Mouse (Mus musculus) frontal cortex, postnatal 25 days (tissue): ENCODE data around the gene Olfr1443.
"Not testable (repeated sequence)": the region's sequence is repeated elsewhere in the genome, so short reads cannot be mapped to it uniquely, and the experiment has no call there.

ENCODE experiments used
- DNase-seq, 2 experiments: peaks; one replicate each; pipeline ENCODE4 v3.0.0; 2022; ENCODE audit warnings: low spot score in 2 of 2

Gene Olfr1443

DNA sequence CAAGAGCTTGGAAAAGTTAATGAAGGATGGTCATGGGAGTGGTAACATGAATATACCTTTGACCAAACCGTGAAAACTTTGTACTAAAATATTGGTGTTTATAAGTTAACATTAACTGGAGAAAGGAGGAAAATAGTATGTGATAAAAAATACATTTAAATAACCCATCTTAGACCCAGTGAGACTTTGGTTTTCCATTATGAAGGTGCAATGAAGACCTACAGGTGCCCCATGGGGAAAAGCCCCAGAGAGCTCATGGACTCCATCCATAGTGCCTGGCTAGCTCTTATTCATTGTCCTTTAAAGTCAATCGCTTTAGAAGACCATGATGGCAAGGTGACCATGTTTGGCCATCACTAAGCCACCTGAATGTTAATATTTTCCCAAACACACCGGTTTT lies at the start of gene Olfr1443:
Gene Olfr1443 (plus strand): TSS at position 301 of the 400 bp plus-strand sequence.
- no peak for DNase-seq

DNA sequence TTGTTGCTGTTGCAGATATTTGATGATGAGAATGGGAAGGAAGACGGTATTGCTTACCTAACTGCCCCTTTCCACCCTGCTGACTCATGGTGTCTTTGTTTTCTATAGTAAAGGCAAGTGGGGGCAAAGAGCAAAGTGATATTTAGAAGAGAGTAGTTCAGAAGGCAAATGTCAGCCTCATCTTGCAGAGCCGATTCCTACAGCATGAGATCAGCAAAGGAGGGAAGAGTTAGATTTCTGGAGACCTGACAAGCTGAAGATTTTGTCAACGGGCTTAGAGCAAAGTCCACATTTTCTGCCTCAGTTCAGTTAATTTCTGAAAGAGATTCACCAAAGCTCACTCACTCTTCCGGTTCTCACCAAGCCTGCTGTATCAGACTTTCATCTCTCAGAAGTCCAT lies 44.7 kb upstream of the Olfr1443 start, which contains the start of gene Glyat:
Gene Glyat (plus strand): TSS at position 133 of the 400 bp plus-strand sequence.
- DNase-seq, result no peak

DNA sequence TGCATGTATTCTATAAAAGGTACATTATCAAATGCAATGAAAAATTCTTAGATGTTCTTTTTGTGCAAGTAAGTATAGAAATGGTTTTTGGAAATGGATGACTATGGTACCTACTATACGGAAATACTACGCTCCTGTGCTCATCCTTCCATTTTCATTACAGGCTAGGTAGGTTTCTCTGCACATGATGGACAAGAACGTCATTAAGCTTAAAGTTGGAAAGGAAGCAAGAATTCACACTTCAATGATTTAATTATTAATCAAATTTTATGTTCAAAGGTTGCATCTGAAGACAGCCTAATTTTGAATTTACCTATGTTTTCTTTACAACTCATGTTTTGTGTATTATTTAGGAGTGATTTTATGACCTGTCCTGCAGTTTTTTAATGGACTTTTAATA lies 43.7 kb upstream of the Olfr1443 start:
- DNase-seq, result no peak

DNA sequence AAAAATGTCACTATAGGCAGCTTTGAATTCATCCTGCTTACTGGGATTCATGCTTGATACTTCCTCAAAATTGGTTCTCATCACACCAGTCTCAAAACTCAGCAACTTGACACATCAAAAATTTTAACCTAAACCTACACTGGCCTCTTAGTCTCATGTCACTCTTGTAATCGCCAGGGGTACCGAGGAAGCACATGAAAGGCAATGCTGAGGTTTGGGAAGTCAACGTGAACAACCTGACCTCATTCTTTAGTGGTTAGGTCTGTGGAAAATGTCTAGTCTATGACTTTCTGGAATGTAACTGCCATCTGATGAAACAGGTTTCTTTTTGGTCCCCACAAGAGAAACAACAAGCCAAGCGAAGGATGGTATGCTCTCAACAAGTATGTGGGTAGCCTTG lies 42.9 kb upstream of the Olfr1443 start:
- DNase-seq, result no peak

DNA sequence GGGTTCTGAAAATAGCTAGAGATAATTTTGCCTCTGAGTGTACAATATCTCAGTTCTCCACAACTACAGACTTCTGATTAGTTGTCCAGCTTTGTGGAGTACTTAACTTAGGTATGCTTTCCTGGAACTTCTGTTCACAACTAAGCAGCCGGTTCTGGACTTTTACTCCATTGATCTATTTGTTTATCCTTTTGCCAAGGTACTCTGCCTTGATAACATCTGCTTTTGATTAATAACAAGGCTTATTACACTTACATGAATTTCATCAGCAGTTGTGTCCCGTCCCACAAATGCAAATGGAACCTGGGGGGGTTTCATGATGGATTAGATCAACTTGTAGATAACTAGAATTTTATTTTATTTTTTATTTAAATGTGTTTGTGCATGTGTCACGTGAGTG lies 41.0 kb upstream of the Olfr1443 start:
- DNase-seq, result no peak

DNA sequence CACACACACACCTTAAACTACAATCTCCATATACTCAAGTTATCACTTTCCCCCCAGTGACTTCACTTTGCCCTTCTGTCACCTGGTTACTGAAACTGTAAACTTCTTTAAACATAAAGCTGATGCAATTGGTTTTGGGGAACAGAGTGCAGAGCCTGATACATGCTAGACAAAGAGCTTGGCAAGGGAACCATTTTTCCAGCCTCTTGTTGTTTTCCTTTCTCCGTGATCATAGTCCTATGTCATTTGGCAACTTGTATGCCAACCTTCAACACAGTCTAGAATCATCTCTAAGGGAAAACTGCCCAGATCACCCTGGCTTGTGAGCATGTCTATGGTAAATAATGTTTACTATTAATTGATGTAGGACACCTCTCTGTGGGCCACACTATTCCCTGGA lies 39.9 kb upstream of the Olfr1443 start:
- no peak for DNase-seq

DNA sequence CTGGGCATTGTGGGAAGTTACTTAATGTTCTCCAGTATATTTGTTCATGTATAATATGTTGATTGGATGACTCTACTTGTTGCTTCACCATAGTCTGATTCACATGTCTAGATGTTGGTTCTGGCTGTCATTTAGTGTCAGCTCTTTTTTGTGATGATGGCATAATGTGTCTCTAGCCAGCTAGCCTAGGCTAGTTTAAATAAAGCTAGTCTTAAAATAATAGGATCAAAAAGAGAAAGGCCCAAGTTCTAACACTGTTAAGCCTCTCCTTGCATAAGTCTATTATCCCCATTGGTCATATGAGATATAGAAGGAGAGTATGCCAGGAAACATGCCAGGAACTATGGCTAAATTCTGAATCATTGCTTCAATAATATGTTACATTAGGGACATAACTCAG lies 28.4 kb upstream of the Olfr1443 start:
- no peak for DNase-seq

DNA sequence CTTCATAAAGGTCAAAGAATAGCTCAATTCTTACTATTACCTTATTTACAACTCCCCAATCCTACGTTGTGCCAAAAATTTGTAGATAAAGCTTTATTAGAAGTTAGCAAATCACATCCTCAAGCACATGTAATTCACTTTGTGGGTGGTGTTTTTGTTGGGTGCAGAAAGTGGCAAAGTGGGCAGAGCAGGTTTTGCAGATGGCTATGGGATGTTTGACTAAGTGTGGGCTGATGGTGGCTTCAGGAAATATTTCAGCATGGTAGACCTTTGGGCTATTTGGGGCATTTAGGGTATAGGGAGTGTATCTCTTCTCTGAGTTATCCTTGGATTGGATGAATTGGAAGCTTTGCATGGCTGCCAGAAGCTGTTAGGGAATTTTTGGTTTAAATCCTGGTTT lies 11.8 kb upstream of the Olfr1443 start:
- no peak for DNase-seq

DNA sequence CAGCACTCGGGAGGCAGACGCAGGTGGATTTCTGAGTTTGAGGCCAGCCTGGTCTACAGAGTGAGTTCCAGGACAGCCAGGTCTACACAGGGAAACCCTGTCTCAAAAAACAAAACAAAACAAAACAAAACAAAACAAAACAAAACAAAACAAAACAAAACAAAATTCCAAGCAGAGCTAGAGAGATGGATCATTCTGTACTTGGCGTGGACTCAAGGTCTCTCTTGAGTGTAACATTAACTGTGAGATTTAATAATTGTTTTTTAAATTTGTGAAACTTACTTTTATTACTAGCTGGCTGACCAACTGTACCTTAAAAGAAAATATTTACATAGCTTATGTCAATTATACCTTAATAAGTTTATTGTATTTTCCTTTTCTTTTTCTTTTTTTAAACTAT lies 9.3 kb upstream of the Olfr1443 start:
- DNase-seq, result not testable (repeated sequence)

DNA sequence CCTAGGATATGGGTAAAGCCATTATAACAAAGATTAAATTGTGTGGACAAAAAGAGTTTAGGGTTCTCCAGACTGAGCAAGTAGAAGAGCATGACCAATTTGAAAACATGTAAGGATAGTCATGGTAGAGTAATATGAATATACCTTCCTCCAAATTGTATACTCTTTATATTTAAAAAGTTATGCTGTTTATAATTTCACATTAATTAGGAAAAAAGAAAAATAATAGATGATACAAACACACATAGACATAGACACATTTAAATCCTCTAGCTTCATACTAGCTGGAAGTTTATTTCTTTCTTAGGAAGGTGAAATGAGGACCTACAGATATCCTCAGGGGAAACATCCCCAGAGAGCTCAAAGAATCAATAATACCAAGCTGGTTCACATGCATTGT lies 7.8 kb upstream of the Olfr1443 start, which contains the start of gene Olfr1442:
Gene Olfr1442 (plus strand): TSS at position 301 of the 400 bp plus-strand sequence.
- DNase-seq, result no peak

DNA sequence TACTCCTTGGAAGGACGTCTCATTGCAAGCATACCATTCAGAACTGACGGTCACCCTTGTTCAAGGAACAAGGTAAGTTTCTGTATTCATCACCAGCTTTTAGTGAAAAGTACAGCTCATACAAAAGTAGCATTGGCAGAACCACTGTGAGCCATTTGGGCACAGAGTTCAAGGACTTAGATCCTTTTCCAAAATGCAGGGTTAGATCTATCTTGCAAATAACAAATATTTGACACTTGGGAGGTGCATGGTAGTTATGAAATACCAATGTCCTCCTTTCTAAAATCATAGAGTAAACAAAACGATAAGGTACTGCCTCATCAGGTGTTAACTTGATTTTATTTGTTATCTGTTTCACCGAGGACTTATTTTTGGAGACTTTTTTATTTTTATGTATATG lies 6.9 kb upstream of the Olfr1443 start:
- no peak for DNase-seq

DNA sequence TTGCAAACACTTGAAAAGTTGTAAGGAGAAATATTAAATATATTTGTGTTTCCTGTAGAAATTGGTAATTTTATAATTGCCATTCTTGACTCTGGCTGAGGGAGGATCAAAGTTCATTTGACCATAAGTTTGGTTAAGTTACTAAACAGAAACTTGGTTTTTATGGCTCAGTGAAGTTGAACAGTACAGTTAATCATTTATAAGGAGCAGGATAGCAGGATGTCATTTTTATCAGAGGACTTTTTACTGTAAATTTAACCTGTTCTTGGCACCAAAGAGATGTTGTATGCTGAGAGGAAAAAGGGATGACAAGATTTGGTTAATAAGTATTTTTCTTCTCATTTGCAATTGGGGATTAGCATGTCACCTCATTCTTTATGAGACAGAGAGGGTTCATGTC lies 6.7 kb downstream of the Olfr1443 start:
- no peak for DNase-seq

DNA sequence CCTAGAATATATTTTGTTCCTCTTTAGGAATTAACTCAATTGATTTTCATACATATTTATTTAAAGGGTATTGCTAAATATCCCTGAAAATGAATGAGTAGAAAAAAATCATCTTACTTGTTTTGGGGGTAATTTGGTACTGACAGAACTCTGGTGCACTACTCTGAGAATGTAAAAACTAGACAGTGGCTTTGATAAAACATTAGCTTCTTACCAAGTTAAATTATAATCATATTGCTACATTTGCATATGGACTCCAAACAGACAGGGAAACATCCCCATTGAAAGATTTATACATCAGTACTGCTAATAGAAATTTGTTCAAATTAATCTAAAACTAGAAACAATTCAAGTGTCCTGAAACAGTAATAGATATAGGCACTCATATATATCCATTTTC lies 7.3 kb downstream of the Olfr1443 start:
- DNase-seq, result no peak

DNA sequence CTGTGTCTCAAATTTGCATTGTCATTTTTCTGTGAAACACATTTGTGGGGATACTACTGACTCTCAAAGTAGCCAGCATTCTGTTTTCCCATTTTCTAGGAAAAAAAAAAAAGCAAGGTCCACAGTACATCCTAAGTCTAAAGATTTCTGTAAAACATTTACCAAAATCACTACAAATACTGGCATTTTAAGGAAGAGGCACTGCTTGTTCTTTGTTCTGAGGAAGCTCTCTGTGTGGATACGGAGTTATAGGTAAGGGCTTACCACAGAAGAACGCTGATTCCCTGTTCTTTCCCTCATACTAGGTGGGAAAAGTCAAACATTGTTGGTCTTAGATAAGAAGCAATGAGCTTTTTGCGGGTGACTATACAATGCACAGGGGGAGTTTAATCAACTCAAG lies 17.7 kb downstream of the Olfr1443 start, which contains the start of gene Keg1:
Gene Keg1 (plus strand): TSS at position 197 of the 400 bp plus-strand sequence.
- DNase-seq, result no peak

DNA sequence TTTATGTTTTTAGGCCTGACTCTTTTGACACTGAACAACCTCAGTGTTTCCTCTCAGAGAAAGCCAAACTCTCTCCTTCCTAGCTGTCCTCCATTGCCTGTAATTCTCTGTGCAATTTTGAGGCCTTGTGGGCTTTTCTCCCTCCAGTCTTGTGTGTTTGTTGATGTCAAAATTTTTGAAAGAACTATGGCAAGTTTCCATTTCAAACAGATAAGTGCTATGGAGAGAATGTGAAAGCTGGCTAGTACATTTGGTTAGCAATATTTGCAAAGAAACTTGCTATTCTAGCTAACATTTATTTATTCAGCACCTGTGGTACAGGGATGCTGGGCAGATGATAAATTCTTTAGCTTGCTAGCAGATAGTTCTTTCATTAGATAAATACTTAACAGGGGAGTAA lies 18.3 kb downstream of the Olfr1443 start:
- no peak for DNase-seq

DNA sequence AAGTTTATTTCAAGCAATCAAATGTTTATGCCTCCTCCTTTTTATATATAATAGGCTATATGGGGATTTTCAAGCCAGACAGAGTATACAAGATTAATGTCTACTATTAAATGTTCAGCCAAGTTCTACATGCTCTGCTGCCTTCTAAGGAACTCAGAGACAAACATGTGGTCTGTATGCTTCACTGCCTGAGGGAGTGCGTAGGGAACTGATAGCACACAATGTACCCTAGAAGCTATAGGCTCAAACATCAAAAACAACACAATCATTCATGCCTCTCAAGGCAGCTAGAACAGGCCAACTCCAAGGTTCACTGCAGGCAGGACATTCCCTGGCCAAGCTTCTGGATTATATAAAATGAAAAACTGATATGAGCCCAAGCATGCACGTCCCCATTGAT lies 30.5 kb downstream of the Olfr1443 start:
- no peak for DNase-seq

DNA sequence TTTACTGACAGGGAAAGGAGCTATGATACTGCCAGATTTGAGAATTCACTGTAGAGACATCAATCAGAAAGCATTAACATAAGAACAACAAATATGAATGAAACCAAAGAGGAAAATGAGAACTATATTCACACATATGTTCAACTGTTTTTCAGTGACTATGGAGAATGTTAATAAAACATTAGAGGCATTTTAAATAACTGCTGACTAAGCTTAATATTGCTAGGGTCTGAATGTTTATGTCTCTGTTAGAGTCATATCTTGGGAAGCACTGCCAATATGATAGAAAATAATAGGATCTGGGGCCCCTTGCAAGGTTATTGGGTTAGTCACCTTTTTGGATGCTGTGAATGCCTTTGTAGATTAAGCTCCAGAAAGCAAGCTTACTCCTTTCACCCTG lies 31.1 kb downstream of the Olfr1443 start:
- DNase-seq, result no peak

DNA sequence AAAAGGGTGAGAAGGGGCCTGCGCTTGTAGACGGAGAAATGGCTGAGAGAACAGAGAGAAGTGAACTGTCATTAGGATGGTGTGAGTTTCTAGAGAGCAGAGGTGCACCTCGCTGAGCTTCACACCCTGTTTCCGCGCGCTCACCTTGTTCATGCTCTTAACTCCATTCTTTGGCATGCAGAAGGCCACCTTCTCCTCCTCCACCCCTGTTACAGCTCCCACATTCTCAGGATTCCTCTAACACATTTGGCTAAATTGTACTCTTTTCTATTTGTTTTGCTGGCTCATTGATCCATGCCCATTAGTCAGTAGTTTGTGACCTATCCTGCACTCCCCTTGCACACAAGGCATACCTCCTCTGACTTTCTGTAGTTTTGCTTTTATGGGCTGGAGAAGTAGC lies 41.3 kb downstream of the Olfr1443 start:
- no peak for DNase-seq

DNA sequence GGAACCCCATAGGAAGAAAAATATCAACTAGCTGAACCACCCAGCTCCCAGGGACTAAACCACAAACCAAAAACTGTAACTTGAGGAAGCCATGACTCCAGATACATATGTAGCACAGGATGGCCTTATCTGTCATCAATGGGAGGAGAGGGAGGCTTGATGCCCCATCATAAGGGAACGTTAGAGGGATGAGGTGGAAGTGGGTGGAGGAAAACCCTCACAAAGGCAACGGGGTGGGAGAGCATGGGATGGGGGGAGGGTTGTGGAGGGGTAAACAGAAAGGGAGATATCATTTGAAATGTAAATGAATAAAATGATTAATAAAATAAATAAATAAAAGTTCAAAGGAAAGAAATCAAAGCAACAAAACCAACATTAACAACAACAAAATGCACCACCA lies 42.6 kb downstream of the Olfr1443 start:
- no peak for DNase-seq

DNA sequence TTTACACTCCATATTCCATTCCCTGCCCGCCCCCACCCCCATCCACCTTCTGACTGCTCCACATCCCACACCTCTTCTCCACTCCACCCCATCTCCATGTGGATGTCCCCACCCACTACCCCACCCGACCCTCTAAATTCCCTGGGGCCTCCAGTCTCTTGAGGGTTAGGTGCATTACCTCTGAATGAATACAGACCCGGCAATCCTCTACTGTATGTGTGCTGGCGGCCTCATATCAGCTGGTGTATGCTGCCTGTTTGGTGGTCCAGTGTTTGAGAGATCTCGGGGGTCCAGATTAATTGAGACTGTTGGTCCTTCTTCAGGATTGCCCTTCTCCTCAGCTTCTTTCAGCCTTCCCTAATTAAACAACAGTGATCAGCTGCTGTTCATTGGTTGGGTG lies 43.0 kb downstream of the Olfr1443 start:
- not testable (repeated sequence) for DNase-seq

DNA sequence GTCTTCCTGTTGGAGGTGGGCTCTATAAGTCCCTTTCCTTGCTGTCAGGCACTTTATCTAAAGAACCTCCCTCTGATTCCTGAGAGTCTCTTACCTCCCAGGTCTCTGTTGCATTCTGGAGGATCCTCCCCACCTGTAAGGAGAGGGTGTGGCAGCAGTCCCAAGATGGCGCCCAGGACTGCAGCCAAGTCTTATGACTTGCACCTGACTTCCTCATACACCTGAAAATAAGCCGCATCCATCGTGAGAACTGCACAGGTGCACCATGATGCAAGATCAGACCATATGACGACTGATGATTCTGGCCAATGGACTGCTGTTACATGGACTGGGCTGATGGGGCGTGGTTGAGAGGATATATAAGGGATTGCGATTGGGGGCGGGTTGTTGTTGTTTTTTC lies 43.7 kb downstream of the Olfr1443 start:
- DNase-seq, result not testable (repeated sequence)

DNA sequence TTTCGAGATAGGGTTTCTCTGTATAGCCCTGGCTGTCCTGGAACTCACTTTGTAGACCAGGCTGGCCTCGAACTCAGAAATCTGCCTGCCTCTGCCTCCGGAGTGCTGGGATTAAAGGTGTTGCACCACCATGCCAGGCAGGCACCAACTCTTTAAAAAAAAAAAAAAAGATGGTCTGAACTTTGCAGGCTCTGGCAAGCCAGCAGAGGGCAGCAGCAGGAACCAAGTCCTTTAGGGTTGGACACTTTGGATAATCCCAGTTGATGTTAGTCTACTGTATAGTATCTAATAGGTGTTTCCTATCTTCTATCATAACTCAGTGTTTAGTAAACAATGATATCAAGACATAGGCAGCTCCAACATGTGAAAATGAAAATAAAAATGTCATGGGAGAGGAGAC lies 44.4 kb downstream of the Olfr1443 start:
- DNase-seq, result no peak

DNA sequence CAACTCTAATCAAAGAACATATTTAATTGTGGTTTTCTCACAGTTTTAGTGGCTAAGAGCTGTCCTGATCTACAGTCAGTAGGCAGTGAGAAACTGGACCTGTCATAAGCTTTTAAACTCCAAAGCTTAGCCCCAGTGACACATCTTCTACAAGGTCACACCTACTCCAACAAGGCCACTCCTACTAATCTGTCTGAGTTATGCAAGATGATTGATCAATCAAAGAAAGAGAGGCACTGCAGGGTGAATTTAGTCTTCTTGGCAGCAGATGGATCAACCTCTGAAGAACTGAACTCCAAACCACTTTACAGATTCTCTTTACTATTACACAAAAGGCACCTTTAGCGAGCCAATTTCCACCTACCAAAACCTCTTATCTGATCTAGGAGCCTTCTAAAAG lies 47.9 kb downstream of the Olfr1443 start:
- no peak for DNase-seq

DNA sequence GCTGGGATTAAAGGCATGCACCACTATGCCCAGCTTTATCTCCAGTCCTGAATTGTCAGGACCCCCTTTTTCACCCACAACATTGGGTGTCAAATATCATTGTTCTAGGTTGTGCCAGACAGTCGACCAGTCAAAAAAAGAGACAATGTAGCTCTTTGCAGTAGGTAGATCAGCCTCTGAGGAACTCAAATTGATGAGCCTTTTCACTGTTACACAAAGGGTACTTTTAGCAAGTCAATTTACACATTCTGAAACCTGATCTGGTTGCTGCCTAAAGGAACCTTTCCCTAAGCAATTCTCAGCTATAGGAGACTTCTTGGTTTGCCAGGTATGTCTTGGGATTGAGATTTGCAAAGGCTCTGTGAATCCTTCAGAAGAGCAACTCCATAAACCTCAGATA lies 53.1 kb downstream of the Olfr1443 start:
- no peak for DNase-seq

DNA sequence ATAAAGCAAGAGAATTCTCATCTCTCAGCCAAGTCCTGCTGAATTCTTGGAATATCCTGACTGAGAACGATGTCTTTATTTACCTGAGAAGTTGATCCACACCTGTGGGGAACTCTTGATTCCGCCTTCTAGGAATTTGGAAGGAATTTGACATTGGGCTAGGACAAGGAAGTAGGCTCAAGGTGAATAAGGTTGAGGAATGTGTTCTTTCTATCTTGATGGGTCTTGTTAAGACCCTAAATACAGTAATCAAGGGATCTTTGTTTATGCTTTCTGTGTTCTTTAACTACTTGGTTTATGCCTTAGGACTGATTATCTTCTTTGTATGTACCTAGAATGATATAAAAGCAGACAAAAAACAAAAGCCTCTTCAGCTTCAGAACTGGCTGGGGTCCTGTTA lies 54.0 kb downstream of the Olfr1443 start:
- no peak for DNase-seq
